Mouse (Mus musculus): ENCODE measurements around the gene Zfp768. TPM values are rescaled to one million over a fixed set of nuclear protein-coding genes. Genes with fewer than 3 reads are reported as not detected.
A peak's percentile ranks its signal among the peaks of the same experiment; 100 is the strongest.

Gene Zfp768
- polyA plus RNA-seq, 1 experiment from 2014 or later: 20.1 TPM

GRCm38 (mm10) chr7:127326685-127327084 is 18.7 kb downstream of the Zfp768 start:
- Histone ChIP-seq H3K36me3 (no peaks in the 10 kb centered on the region), H3K9me3 (no peaks in the 10 kb centered on the region), H3K4me1 (replicated peaks) (0 out of 2 replicates have a peak, but pooled peaks cover 2% of the 10 kb centered on the region), H3K27me3 (no peaks in the 10 kb centered on the region), H3K4me3 (replicated peaks) (no peak overlapping the region), H3K27ac (no peak overlapping the region), H3K4me2 (replicated peaks) (no peak overlapping the region), H3K9ac (replicated peaks) (no peak overlapping the region)
- WGBS: 25% methylated on average over 2 of the region's 2 CpGs
- ATAC-seq: peak; percentile 65

- Histone ChIP-seq H3K27me3 (no peaks in the 10 kb centered on the region), H3K4me2 (replicated peaks) (no peak overlapping the region), H3K36me3 (no peaks in the 10 kb centered on the region), H3K9me3 (no peaks in the 10 kb centered on the region), H3K9ac (replicated peaks) (no peak overlapping the region), H3K27ac (no peak overlapping the region), H3K4me3 (replicated peaks) (no peak overlapping the region), H3K4me1 (replicated peaks) (0 out of 2 replicates have a peak, but pooled peaks cover 2% of the 10 kb centered on the region)
- ATAC-seq: no peak
- WGBS: 96% methylated on average over 8 of the region's 8 CpGs
These were observed 19.8 kb downstream of the Zfp768 start for GRCm38 (mm10) chr7:127325550-127325949.

- H3K9me3 ChIP-seq: no peaks in the 10 kb centered on the region
- no peak overlapping the region for H3K4me2 ChIP-seq (replicated peaks)
- H3K4me1 ChIP-seq (replicated peaks): 0 out of 2 replicates have a peak, but pooled peaks cover 2% of the 10 kb centered on the region
- no peak overlapping the region for H3K4me3 ChIP-seq (replicated peaks)
- H3K36me3 ChIP-seq: no peaks in the 10 kb centered on the region
- H3K27ac ChIP-seq: no peak overlapping the region
- WGBS: 94% methylated on average over 7 of the region's 7 CpGs
- H3K9ac ChIP-seq (replicated peaks): no peak overlapping the region
- no peaks in the 10 kb centered on the region for H3K27me3 ChIP-seq
- no peak for ATAC-seq
These were observed 20.4 kb downstream of the Zfp768 start for GRCm38 (mm10) chr7:127324944-127325343.

- WGBS: 46% methylated on average over 5 of the region's 5 CpGs
- no peak overlapping the region for H3K9ac ChIP-seq (replicated peaks)
- ATAC-seq: no peak
- H3K27me3 ChIP-seq: no peaks in the 10 kb centered on the region
- 0 out of 2 replicates have a peak, but pooled peaks cover 2% of the 10 kb centered on the region for H3K4me1 ChIP-seq (replicated peaks)
- H3K27ac ChIP-seq: no peak overlapping the region
- no peak overlapping the region for H3K4me3 ChIP-seq (replicated peaks)
- no peaks in the 10 kb centered on the region for H3K9me3 ChIP-seq
- H3K36me3 ChIP-seq: no peaks in the 10 kb centered on the region
- H3K4me2 ChIP-seq (replicated peaks): no peak overlapping the region
These were observed 23.3 kb downstream of the Zfp768 start for GRCm38 (mm10) chr7:127322085-127322484.

GRCm38 (mm10) chr7:127321106-127321505 is 24.3 kb downstream of the Zfp768 start:
- no peaks in the 10 kb centered on the region for H3K27me3 ChIP-seq
- 74% methylated on average over 4 of the region's 4 CpGs for WGBS
- H3K4me1 ChIP-seq (replicated peaks): no peaks in the 10 kb centered on the region
- H3K4me3 ChIP-seq (replicated peaks): no peak overlapping the region
- no peak overlapping the region for H3K27ac ChIP-seq
- no peak overlapping the region for H3K4me2 ChIP-seq (replicated peaks)
- ATAC-seq: no peak
- H3K9me3 ChIP-seq: no peaks in the 10 kb centered on the region
- H3K9ac ChIP-seq (replicated peaks): no peak overlapping the region
- H3K36me3 ChIP-seq: no peaks in the 10 kb centered on the region

GRCm38 (mm10) chr7:127313912-127314311 is 31.5 kb downstream of the Zfp768 start:
- no peak for ATAC-seq
- no peak overlapping the region for H3K27ac ChIP-seq
- H3K9me3 ChIP-seq: no peaks in the 10 kb centered on the region
- H3K4me1 ChIP-seq (replicated peaks): no peaks in the 10 kb centered on the region
- H3K36me3 ChIP-seq: no peaks in the 10 kb centered on the region
- H3K9ac ChIP-seq (replicated peaks): no peak overlapping the region
- no peak overlapping the region for H3K4me3 ChIP-seq (replicated peaks)
- H3K27me3 ChIP-seq: no peaks in the 10 kb centered on the region
- H3K4me2 ChIP-seq (replicated peaks): no peak overlapping the region
- WGBS: 42% methylated on average over 8 of the region's 8 CpGs

GRCm38 (mm10) chr7:127309951-127310350 is 35.4 kb downstream of the Zfp768 start:
- ATAC-seq: no peak
- Histone ChIP-seq H3K9ac (replicated peaks) (0 out of 2 replicates have a peak overlapping the region, but pooled peaks have one; percentile 12), H3K9me3 (no peaks in the 10 kb centered on the region), H3K27ac (no peak overlapping the region), H3K4me3 (replicated peaks) (no peak overlapping the region), H3K4me2 (replicated peaks) (no peak overlapping the region), H3K4me1 (replicated peaks) (no peaks in the 10 kb centered on the region), H3K36me3 (no peaks in the 10 kb centered on the region), H3K27me3 (no peaks in the 10 kb centered on the region)
- 75% methylated on average over 12 of the region's 12 CpGs for WGBS

- Histone ChIP-seq H3K4me1 (replicated peaks) (no peaks in the 10 kb centered on the region), H3K9ac (replicated peaks) (no peak overlapping the region), H3K9me3 (no peaks in the 10 kb centered on the region), H3K4me3 (replicated peaks) (no peak overlapping the region), H3K27ac (no peak overlapping the region), H3K4me2 (replicated peaks) (no peak overlapping the region), H3K36me3 (no peaks in the 10 kb centered on the region), H3K27me3 (no peaks in the 10 kb centered on the region)
- peak; percentile 67; the same call in 1 of the 2 replicates for ATAC-seq
- WGBS: 63% methylated on average over 4 of the region's 4 CpGs
These were observed 36.5 kb downstream of the Zfp768 start for GRCm38 (mm10) chr7:127308887-127309286.

- Histone ChIP-seq H3K27ac (no peak overlapping the region), H3K4me1 (replicated peaks) (no peaks in the 10 kb centered on the region), H3K9me3 (no peaks in the 10 kb centered on the region), H3K9ac (replicated peaks) (no peak overlapping the region), H3K36me3 (no peaks in the 10 kb centered on the region), H3K4me2 (replicated peaks) (no peak overlapping the region), H3K27me3 (no peaks in the 10 kb centered on the region), H3K4me3 (replicated peaks) (no peak overlapping the region)
- WGBS: 76% methylated on average over 2 of the region's 2 CpGs
- ATAC-seq: no peak
These were observed 37.0 kb downstream of the Zfp768 start for GRCm38 (mm10) chr7:127308431-127308830.

GRCm38 (mm10) chr7:127297586-127298193 is 47.7 kb downstream of the Zfp768 start:
- Histone ChIP-seq H3K36me3 (no peaks in the 10 kb centered on the region), H3K4me3 (replicated peaks) (no peak overlapping the region), H3K9me3 (no peaks in the 10 kb centered on the region), H3K4me1 (replicated peaks) (no peaks in the 10 kb centered on the region), H3K4me2 (replicated peaks) (no peak overlapping the region), H3K27ac (no peak overlapping the region), H3K9ac (replicated peaks) (no peak overlapping the region), H3K27me3 (no peaks in the 10 kb centered on the region)
- ATAC-seq: no peak
- 97% methylated on average over 5 of the region's 5 CpGs for WGBS

GRCm38 (mm10) chr7:127296786-127297555 is 48.4 kb downstream of the Zfp768 start:
- no peaks in the 10 kb centered on the region for H3K27me3 ChIP-seq
- no peak overlapping the region for H3K9ac ChIP-seq (replicated peaks)
- no peaks in the 10 kb centered on the region for H3K9me3 ChIP-seq
- no peak overlapping the region for H3K4me2 ChIP-seq (replicated peaks)
- 82% methylated on average over 5 of the region's 5 CpGs for WGBS
- no peaks in the 10 kb centered on the region for H3K4me1 ChIP-seq (replicated peaks)
- no peak for ATAC-seq
- H3K4me3 ChIP-seq (replicated peaks): no peak overlapping the region
- no peaks in the 10 kb centered on the region for H3K36me3 ChIP-seq
- no peak overlapping the region for H3K27ac ChIP-seq

GRCm38 (mm10) chr7:127296098-127296497 is 49.3 kb downstream of the Zfp768 start, which contains the start of gene Itgal:
TSS of gene Itgal (plus strand) at chr7:127296260.
- Histone ChIP-seq H3K9ac (replicated peaks) (no peak within 1 kb of the TSS), H3K27me3 (no peaks in the 10 kb centered on the region), H3K36me3 (no peaks in the 10 kb centered on the region), H3K4me1 (replicated peaks) (no peaks in the 10 kb centered on the region), H3K27ac (no peak within 1 kb of the TSS), H3K9me3 (no peaks in the 10 kb centered on the region), H3K4me3 (replicated peaks) (no peak within 1 kb of the TSS), H3K4me2 (replicated peaks) (no peak within 1 kb of the TSS)
- WGBS: 87% methylated on average over 11 of the region's 11 CpGs
- no peak for ATAC-seq

All from midbrain, embryonic 13.5 days (tissue).